Mouse (Mus musculus): ENCODE data around the gene Kcnt1. TPM values are rescaled to one million over a fixed set of nuclear protein-coding genes. Genes with fewer than 3 reads are reported as not detected.

The Kcnt1 gene
- polyA plus RNA-seq, 1 experiment from 2014 or later, result 0.33 TPM

GRCm38 (mm10) chr2:25884756-25885155 lies 21.2 kb downstream of the Kcnt1 start:
- 75% methylated on average over 3 of the region's 3 CpGs for WGBS
- Histone ChIP-seq H3K9me3 (ENCODE audit: control insufficient read depth, low read length) (no peaks in the 10 kb centered on the region), H3K27me3 (replicated peaks; ENCODE audit: control insufficient read depth, insufficient read depth, low read length) (peaks cover 11% of the 10 kb centered on the region), H3K4me2 (no peak overlapping the region), H3K4me1 (replicated peaks; ENCODE audit: control insufficient read depth, insufficient read depth, low read length) (no peaks in the 10 kb centered on the region), H3K9ac (ENCODE audit: low read depth, low read length) (no peak overlapping the region), H3K27ac (ENCODE audit: low read depth, low read length) (no peak overlapping the region), H3K4me3 (ENCODE audit: low read depth, low read length) (no peak overlapping the region), H3K36me3 (ENCODE audit: control insufficient read depth, insufficient read depth, low read length) (no peaks in the 10 kb centered on the region)
- DNase-seq (ENCODE audit: low spot score), result no peak
- no peak for ATAC-seq (replicated peaks; ENCODE audit: low FRiP score)

GRCm38 (mm10) chr2:25887226-25887625 lies 23.7 kb downstream of the Kcnt1 start:
- H3K4me1 ChIP-seq (replicated peaks; ENCODE audit: control insufficient read depth, insufficient read depth, low read length), result no peaks in the 10 kb centered on the region
- no peak overlapping the region for H3K27ac ChIP-seq (ENCODE audit: low read depth, low read length)
- peak; percentile 47; the same call in 1 of the 2 replicates for ATAC-seq (replicated peaks; ENCODE audit: low FRiP score)
- no peak overlapping the region for H3K4me3 ChIP-seq (ENCODE audit: low read depth, low read length)
- H3K4me2 ChIP-seq, result no peak overlapping the region
- no peak overlapping the region for H3K9ac ChIP-seq (ENCODE audit: low read depth, low read length)
- no peak for DNase-seq (ENCODE audit: low spot score)
- WGBS, result 45% methylated on average over 8 of the region's 8 CpGs
- no peaks in the 10 kb centered on the region for H3K36me3 ChIP-seq (ENCODE audit: control insufficient read depth, insufficient read depth, low read length)
- H3K27me3 ChIP-seq (replicated peaks; ENCODE audit: control insufficient read depth, insufficient read depth, low read length), result peaks cover 4% of the 10 kb centered on the region; the same call in 1 of the 2 replicates
- no peaks in the 10 kb centered on the region for H3K9me3 ChIP-seq (ENCODE audit: control insufficient read depth, low read length)

- H3K4me1 ChIP-seq (replicated peaks; ENCODE audit: control insufficient read depth, insufficient read depth, low read length), result no peaks in the 10 kb centered on the region
- ATAC-seq (replicated peaks; ENCODE audit: low FRiP score), result no peak
- DNase-seq (ENCODE audit: low spot score), result no peak
- no peak overlapping the region for H3K4me2 ChIP-seq
- H3K27me3 ChIP-seq (replicated peaks; ENCODE audit: control insufficient read depth, insufficient read depth, low read length), result peaks cover 4% of the 10 kb centered on the region; the same call in 1 of the 2 replicates
- no peak overlapping the region for H3K4me3 ChIP-seq (ENCODE audit: low read depth, low read length)
- no peak overlapping the region for H3K9ac ChIP-seq (ENCODE audit: low read depth, low read length)
- WGBS, result 50% methylated on average over 5 of the region's 5 CpGs
- H3K36me3 ChIP-seq (ENCODE audit: control insufficient read depth, insufficient read depth, low read length), result no peaks in the 10 kb centered on the region
- no peaks in the 10 kb centered on the region for H3K9me3 ChIP-seq (ENCODE audit: control insufficient read depth, low read length)
- H3K27ac ChIP-seq (ENCODE audit: low read depth, low read length), result no peak overlapping the region
Observed at GRCm38 (mm10) chr2:25888144-25888543, 24.6 kb downstream of the Kcnt1 start.

GRCm38 (mm10) chr2:25892440-25892839 lies 28.9 kb downstream of the Kcnt1 start:
- no peak overlapping the region for H3K9ac ChIP-seq (ENCODE audit: low read depth, low read length)
- WGBS, result 77% methylated on average over 7 of the region's 7 CpGs
- H3K36me3 ChIP-seq (ENCODE audit: control insufficient read depth, insufficient read depth, low read length), result no peaks in the 10 kb centered on the region
- H3K9me3 ChIP-seq (ENCODE audit: control insufficient read depth, low read length), result no peaks in the 10 kb centered on the region
- H3K4me1 ChIP-seq (replicated peaks; ENCODE audit: control insufficient read depth, insufficient read depth, low read length), result no peaks in the 10 kb centered on the region
- H3K27me3 ChIP-seq (replicated peaks; ENCODE audit: control insufficient read depth, insufficient read depth, low read length), result no peaks in the 10 kb centered on the region
- H3K4me3 ChIP-seq (ENCODE audit: low read depth, low read length), result no peak overlapping the region
- no peak overlapping the region for H3K4me2 ChIP-seq
- no peak for ATAC-seq (replicated peaks; ENCODE audit: low FRiP score)
- DNase-seq (ENCODE audit: low spot score), result no peak
- H3K27ac ChIP-seq (ENCODE audit: low read depth, low read length), result no peak overlapping the region

- no peaks in the 10 kb centered on the region for H3K27me3 ChIP-seq (replicated peaks; ENCODE audit: control insufficient read depth, insufficient read depth, low read length)
- no peaks in the 10 kb centered on the region for H3K36me3 ChIP-seq (ENCODE audit: control insufficient read depth, insufficient read depth, low read length)
- no peak overlapping the region for H3K4me2 ChIP-seq
- H3K4me3 ChIP-seq (ENCODE audit: low read depth, low read length), result no peak overlapping the region
- no peak for ATAC-seq (replicated peaks; ENCODE audit: low FRiP score)
- H3K9me3 ChIP-seq (ENCODE audit: control insufficient read depth, low read length), result no peaks in the 10 kb centered on the region
- no peak overlapping the region for H3K27ac ChIP-seq (ENCODE audit: low read depth, low read length)
- no peaks in the 10 kb centered on the region for H3K4me1 ChIP-seq (replicated peaks; ENCODE audit: control insufficient read depth, insufficient read depth, low read length)
- DNase-seq (ENCODE audit: low spot score), result no peak
- H3K9ac ChIP-seq (ENCODE audit: low read depth, low read length), result no peak overlapping the region
- 76% methylated on average over 9 of the region's 9 CpGs for WGBS
Observed at GRCm38 (mm10) chr2:25898970-25899369, 35.4 kb downstream of the Kcnt1 start.

DNA sequence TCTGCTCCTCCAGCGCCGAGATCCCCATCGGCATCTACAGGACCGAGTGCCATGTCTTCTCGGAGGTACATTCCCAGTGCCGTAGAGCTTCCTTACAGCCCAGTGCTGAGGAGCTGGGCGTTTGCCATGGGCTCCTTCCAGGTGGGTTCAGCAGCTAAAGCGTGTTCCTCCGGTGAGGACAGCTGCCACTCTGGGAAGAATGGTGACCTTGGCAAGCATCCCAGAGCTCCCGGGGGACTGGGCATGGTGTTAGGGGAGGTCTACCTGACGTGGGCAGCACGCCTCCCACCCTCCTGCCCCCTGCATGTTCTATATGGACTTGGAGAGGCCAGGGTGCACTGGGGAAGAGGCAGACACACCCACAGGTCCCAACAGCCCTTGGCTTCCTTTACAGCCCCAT lies 46.3 kb downstream of the Kcnt1 start:
- Histone ChIP-seq H3K9me3 (ENCODE audit: control insufficient read depth, low read length) (no peaks in the 10 kb centered on the region), H3K4me1 (replicated peaks; ENCODE audit: control insufficient read depth, insufficient read depth, low read length) (no peaks in the 10 kb centered on the region; the same call in 1 of the 2 replicates), H3K27me3 (replicated peaks; ENCODE audit: control insufficient read depth, insufficient read depth, low read length) (no peaks in the 10 kb centered on the region), H3K27ac (ENCODE audit: low read depth, low read length) (no peak overlapping the region), H3K4me2 (no peak overlapping the region), H3K9ac (ENCODE audit: low read depth, low read length) (no peak overlapping the region), H3K36me3 (ENCODE audit: control insufficient read depth, insufficient read depth, low read length) (no peaks in the 10 kb centered on the region), H3K4me3 (ENCODE audit: low read depth, low read length) (no peak overlapping the region)
- no peak for DNase-seq (ENCODE audit: low spot score)
- ATAC-seq (replicated peaks; ENCODE audit: low FRiP score), result no peak
- 76% methylated on average over 12 of the region's 12 CpGs for WGBS

DNA sequence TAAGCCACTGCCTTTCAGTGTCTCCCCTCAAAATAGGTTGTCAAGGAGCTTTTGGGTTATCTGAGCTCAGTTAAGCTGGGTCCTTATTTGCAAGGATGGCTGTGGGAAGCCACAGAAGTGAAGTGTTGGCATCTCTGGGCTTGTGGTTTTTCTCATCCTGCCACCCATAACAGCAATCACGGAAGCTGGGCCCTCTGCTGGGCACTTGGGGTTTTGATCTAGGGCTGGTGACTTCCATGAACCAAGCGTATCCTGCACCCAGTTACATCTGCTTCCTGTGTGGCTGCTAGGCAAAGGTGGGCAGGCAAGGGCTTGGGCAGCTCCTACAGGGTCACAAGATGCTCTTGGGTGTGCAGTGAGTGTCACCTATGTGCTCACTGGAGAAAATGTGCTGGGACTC lies 49.7 kb downstream of the Kcnt1 start:
- Histone ChIP-seq H3K9me3 (ENCODE audit: control insufficient read depth, low read length) (no peaks in the 10 kb centered on the region), H3K27me3 (replicated peaks; ENCODE audit: control insufficient read depth, insufficient read depth, low read length) (no peaks in the 10 kb centered on the region), H3K4me3 (ENCODE audit: low read depth, low read length) (no peak overlapping the region), H3K9ac (ENCODE audit: low read depth, low read length) (no peak overlapping the region), H3K4me2 (no peak overlapping the region), H3K4me1 (replicated peaks; ENCODE audit: control insufficient read depth, insufficient read depth, low read length) (no peaks in the 10 kb centered on the region; the same call in 1 of the 2 replicates), H3K36me3 (ENCODE audit: control insufficient read depth, insufficient read depth, low read length) (no peaks in the 10 kb centered on the region), H3K27ac (ENCODE audit: low read depth, low read length) (no peak overlapping the region)
- DNase-seq (ENCODE audit: low spot score) (no peak), ATAC-seq (replicated peaks; ENCODE audit: low FRiP score) (no peak)
- 30% methylated on average over 2 of the region's 2 CpGs for WGBS

- H3K4me2 ChIP-seq, result no peak overlapping the region
- no peak for ATAC-seq (replicated peaks; ENCODE audit: low FRiP score)
- H3K27ac ChIP-seq (ENCODE audit: low read depth, low read length), result no peak overlapping the region
- H3K4me1 ChIP-seq (replicated peaks; ENCODE audit: control insufficient read depth, insufficient read depth, low read length), result no peaks in the 10 kb centered on the region; the same call in 1 of the 2 replicates
- H3K36me3 ChIP-seq (ENCODE audit: control insufficient read depth, insufficient read depth, low read length), result no peaks in the 10 kb centered on the region
- no peak for DNase-seq (ENCODE audit: low spot score)
- no peaks in the 10 kb centered on the region for H3K27me3 ChIP-seq (replicated peaks; ENCODE audit: control insufficient read depth, insufficient read depth, low read length)
- H3K9me3 ChIP-seq (ENCODE audit: control insufficient read depth, low read length), result no peaks in the 10 kb centered on the region
- no peak overlapping the region for H3K4me3 ChIP-seq (ENCODE audit: low read depth, low read length)
- WGBS, result 62% methylated on average over 4 of the region's 4 CpGs
- H3K9ac ChIP-seq (ENCODE audit: low read depth, low read length), result no peak overlapping the region
Observed at GRCm38 (mm10) chr2:25914201-25914600, 50.7 kb downstream of the Kcnt1 start.

GRCm38 (mm10) chr2:25914821-25915220 lies 51.3 kb downstream of the Kcnt1 start:
- Histone ChIP-seq H3K4me3 (ENCODE audit: low read depth, low read length) (no peak overlapping the region), H3K4me2 (no peak overlapping the region), H3K27me3 (replicated peaks; ENCODE audit: control insufficient read depth, insufficient read depth, low read length) (no peaks in the 10 kb centered on the region), H3K36me3 (ENCODE audit: control insufficient read depth, insufficient read depth, low read length) (no peaks in the 10 kb centered on the region), H3K9me3 (ENCODE audit: control insufficient read depth, low read length) (no peaks in the 10 kb centered on the region), H3K9ac (ENCODE audit: low read depth, low read length) (no peak overlapping the region), H3K4me1 (replicated peaks; ENCODE audit: control insufficient read depth, insufficient read depth, low read length) (no peaks in the 10 kb centered on the region; the same call in 1 of the 2 replicates), H3K27ac (ENCODE audit: low read depth, low read length) (no peak overlapping the region)
- WGBS, result 82% methylated on average over 5 of the region's 5 CpGs
- DNase-seq (ENCODE audit: low spot score), result no peak
- no peak for ATAC-seq (replicated peaks; ENCODE audit: low FRiP score)
